Mouse (Mus musculus): Measurements from ENCODE around the gene Creb3l2. TPM values are rescaled to one million over a fixed set of nuclear protein-coding genes. Genes with fewer than 3 reads are reported as not detected.

The Creb3l2 gene
- polyA plus RNA-seq, 1 experiment from 2014 or later = 31.7 TPM

DNA sequence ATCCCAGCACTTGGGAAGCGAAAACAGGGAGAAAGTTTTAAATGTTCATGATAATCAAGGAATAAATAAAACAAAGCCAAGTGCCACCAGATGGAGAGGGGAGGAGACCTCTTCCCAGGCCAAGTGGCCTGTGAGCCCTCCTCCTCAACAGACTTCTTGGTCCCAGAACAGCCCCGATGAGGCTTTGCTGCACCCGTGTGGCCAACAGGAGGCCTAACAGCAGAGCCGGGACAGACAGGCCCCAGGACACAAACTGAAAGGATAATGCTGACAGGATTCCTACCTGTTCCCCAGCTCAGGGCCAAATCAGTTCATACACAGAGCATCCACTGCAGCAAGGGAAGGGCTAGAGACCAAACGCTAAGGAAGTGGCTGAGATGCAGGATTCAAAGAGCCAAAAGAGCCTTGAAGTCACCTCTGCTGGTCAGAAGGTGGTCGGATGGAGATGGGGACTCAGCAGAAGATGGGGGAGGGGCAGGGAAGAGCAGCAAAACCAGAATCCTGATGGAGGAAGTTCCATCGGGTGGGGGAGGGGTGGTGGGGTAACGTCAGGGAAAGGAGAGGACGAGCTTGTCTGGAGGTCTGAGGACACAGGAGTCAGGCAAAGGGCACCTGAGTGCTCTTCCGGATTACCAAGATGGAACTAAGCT, 90.1 kb downstream of the Creb3l2 start:
- H3K4me3 ChIP-seq (ENCODE audit: low read length) = no peak overlapping the region
- WGBS = 26% methylated on average over 10 of the region's 10 CpGs
- H3K27ac ChIP-seq (ENCODE audit: low read length) = no peak overlapping the region
- peaks cover 14% of the 10 kb centered on the region; the same call in 1 of the 2 replicates for H3K4me1 ChIP-seq (ENCODE audit: insufficient read depth, low read length)
- no peak overlapping the region for H3K9ac ChIP-seq (replicated peaks; ENCODE audit: low read length)
- H3K27me3 ChIP-seq (ENCODE audit: insufficient read depth, low read length) = no peaks in the 10 kb centered on the region
- 0 out of 2 replicates have a peak, but pooled peaks have one; percentile 43 for ATAC-seq (ENCODE audit: low FRiP score, low TSS enrichment)
- no peaks in the 10 kb centered on the region for H3K9me3 ChIP-seq (ENCODE audit: low read length)
- H3K36me3 ChIP-seq (ENCODE audit: insufficient read depth, low read length) = peaks cover 55% of the 10 kb centered on the region
- H3K4me2 ChIP-seq (replicated peaks; ENCODE audit: low read depth, low read length) = no peak overlapping the region

DNA sequence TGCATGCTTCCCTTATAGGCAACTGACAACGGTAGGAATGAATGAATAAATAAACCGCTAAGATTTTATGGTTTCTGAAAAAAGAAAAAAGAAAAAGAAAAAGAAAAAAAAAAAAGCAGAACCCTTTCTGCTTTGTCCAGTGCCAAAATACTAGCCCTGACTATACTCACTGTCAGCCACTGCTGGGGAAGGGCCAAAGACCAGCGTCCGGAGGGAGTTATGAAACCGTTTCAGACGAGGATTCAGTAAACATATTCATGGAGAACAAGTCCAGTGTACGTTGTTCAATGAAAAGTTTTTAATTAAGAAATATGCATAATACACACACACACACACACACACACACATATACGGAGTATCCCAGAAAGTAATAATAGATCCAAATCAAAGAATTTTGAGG, 91.6 kb downstream of the Creb3l2 start:
- Histone ChIP-seq H3K27me3 (ENCODE audit: insufficient read depth, low read length) (no peaks in the 10 kb centered on the region), H3K36me3 (ENCODE audit: insufficient read depth, low read length) (peaks cover 47% of the 10 kb centered on the region), H3K4me1 (ENCODE audit: insufficient read depth, low read length) (peaks cover 14% of the 10 kb centered on the region; the same call in 1 of the 2 replicates), H3K4me3 (ENCODE audit: low read length) (no peak overlapping the region), H3K27ac (ENCODE audit: low read length) (no peak overlapping the region), H3K4me2 (replicated peaks; ENCODE audit: low read depth, low read length) (no peak overlapping the region), H3K9me3 (ENCODE audit: low read length) (no peaks in the 10 kb centered on the region), H3K9ac (replicated peaks; ENCODE audit: low read length) (no peak overlapping the region)
- no peak for ATAC-seq (ENCODE audit: low FRiP score, low TSS enrichment)
- 85% methylated on average over 8 of the region's 8 CpGs for WGBS

DNA sequence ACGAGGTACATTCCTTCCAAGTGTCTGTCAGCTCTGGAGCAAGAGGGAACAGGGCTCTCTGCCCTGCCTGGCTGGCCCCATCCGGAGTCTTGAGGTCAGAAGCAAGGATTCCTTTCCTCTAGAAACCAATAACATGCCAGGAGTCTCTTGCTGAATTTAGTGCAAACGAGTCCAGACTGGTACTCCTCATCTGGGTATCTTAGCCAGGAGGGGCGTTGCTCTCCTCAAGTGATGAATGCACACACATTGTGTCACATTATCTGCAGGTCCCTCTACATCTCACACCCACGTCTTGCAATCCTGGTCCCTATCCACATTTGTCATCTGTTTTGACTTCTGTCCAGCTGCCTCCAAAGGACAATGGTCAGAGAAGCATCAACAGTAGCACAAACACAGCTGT, 94.3 kb downstream of the Creb3l2 start:
- H3K4me2 ChIP-seq (replicated peaks; ENCODE audit: low read depth, low read length) = no peak overlapping the region
- H3K36me3 ChIP-seq (ENCODE audit: insufficient read depth, low read length) = peaks cover 39% of the 10 kb centered on the region
- no peak for ATAC-seq (ENCODE audit: low FRiP score, low TSS enrichment)

GRCm38 (mm10) chr6:37338055-37338454, 103.9 kb downstream of the Creb3l2 start:
- Histone ChIP-seq H3K9ac (replicated peaks; ENCODE audit: low read length) (no peak overlapping the region), H3K36me3 (ENCODE audit: insufficient read depth, low read length) (peaks cover 51% of the 10 kb centered on the region), H3K4me1 (ENCODE audit: insufficient read depth, low read length) (peaks cover 13% of the 10 kb centered on the region), H3K27me3 (ENCODE audit: insufficient read depth, low read length) (no peaks in the 10 kb centered on the region), H3K4me3 (ENCODE audit: low read length) (no peak overlapping the region), H3K9me3 (ENCODE audit: low read length) (no peaks in the 10 kb centered on the region), H3K27ac (ENCODE audit: low read length) (no peak overlapping the region), H3K4me2 (replicated peaks; ENCODE audit: low read depth, low read length) (no peak overlapping the region)
- 87% methylated on average over 5 of the region's 5 CpGs for WGBS
- ATAC-seq (ENCODE audit: low FRiP score, low TSS enrichment) = no peak

More for the DNA sequence above, 94.3 kb downstream of the Creb3l2 start:
- Histone ChIP-seq H3K9ac (replicated peaks; ENCODE audit: low read length) (no peak overlapping the region), H3K27ac (ENCODE audit: low read length) (no peak overlapping the region), H3K27me3 (ENCODE audit: insufficient read depth, low read length) (no peaks in the 10 kb centered on the region), H3K4me3 (ENCODE audit: low read length) (no peak overlapping the region), H3K9me3 (ENCODE audit: low read length) (no peaks in the 10 kb centered on the region), H3K4me1 (ENCODE audit: insufficient read depth, low read length) (peaks cover 5% of the 10 kb centered on the region; the same call in 1 of the 2 replicates)
- 76% methylated on average over 5 of the region's 5 CpGs for WGBS

DNA sequence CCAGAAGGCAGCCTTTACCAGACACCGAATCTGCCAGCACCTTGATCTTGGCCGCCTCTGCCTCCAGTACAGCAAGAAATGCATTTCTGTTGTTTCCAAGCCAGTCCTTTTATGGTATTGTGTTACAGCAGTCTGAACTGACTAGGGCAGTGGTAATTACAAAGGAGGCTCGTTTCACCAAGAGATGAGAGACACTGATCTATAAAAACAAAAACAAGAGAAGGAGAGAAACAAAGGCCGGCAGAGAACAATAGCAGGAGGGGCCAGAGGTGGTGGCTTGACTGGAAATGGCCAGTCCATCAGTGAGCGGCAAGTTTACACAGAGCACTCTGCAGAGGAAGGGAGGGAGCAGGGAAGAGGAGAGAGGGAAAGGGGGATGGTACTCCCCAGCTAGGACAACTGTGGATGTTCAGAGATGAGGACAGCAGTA, 105.1 kb downstream of the Creb3l2 start:
- WGBS = 15% methylated on average over 5 of the region's 5 CpGs
- H3K9me3 ChIP-seq (ENCODE audit: low read length) = no peaks in the 10 kb centered on the region
- no peak overlapping the region for H3K4me2 ChIP-seq (replicated peaks; ENCODE audit: low read depth, low read length)
- H3K9ac ChIP-seq (replicated peaks; ENCODE audit: low read length) = no peak overlapping the region
- H3K4me1 ChIP-seq (ENCODE audit: insufficient read depth, low read length) = peaks cover 19% of the 10 kb centered on the region
- H3K4me3 ChIP-seq (ENCODE audit: low read length) = no peak overlapping the region
- peaks cover 58% of the 10 kb centered on the region for H3K36me3 ChIP-seq (ENCODE audit: insufficient read depth, low read length)
- ATAC-seq (ENCODE audit: low FRiP score, low TSS enrichment) = peak; percentile 74
- H3K27ac ChIP-seq (ENCODE audit: low read length) = peak overlapping the region; percentile 52
- no peaks in the 10 kb centered on the region for H3K27me3 ChIP-seq (ENCODE audit: insufficient read depth, low read length)

GRCm38 (mm10) chr6:37336381-37336780, 105.6 kb downstream of the Creb3l2 start:
- 67% methylated on average over 7 of the region's 7 CpGs for WGBS
- H3K4me2 ChIP-seq (replicated peaks; ENCODE audit: low read depth, low read length) = no peak overlapping the region
- peaks cover 21% of the 10 kb centered on the region for H3K4me1 ChIP-seq (ENCODE audit: insufficient read depth, low read length)
- H3K9ac ChIP-seq (replicated peaks; ENCODE audit: low read length) = no peak overlapping the region
- H3K36me3 ChIP-seq (ENCODE audit: insufficient read depth, low read length) = peaks cover 63% of the 10 kb centered on the region
- no peak overlapping the region for H3K4me3 ChIP-seq (ENCODE audit: low read length)
- H3K27me3 ChIP-seq (ENCODE audit: insufficient read depth, low read length) = no peaks in the 10 kb centered on the region
- H3K9me3 ChIP-seq (ENCODE audit: low read length) = no peaks in the 10 kb centered on the region
- ATAC-seq (ENCODE audit: low FRiP score, low TSS enrichment) = no peak
- H3K27ac ChIP-seq (ENCODE audit: low read length) = peak overlapping the region; percentile 52

DNA sequence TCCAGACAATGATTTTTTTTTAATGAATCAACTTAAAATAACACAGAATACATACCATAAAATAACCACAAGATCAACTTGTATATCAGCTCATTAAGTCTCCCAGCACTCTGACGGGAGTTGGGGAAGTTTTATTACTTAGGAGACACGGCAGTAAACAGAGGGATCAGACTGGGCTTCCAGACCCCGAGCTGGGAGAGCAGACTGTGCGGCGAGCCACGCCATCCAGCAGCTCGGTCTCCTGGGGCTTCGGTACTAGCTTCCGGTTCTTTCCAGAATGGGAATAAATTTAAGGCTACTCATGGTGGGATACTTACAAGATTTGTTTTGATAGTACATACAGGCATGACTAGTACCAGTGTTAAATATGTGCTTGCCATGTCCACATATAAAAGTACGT, 109.1 kb downstream of the Creb3l2 start:
- no peak overlapping the region for H3K9ac ChIP-seq (replicated peaks; ENCODE audit: low read length)
- no peaks in the 10 kb centered on the region for H3K9me3 ChIP-seq (ENCODE audit: low read length)
- ATAC-seq (ENCODE audit: low FRiP score, low TSS enrichment) = peak; percentile 52; the same call in 1 of the 2 replicates
- WGBS = 37% methylated on average over 10 of the region's 10 CpGs
- no peak overlapping the region for H3K4me3 ChIP-seq (ENCODE audit: low read length)
- no peaks in the 10 kb centered on the region for H3K27me3 ChIP-seq (ENCODE audit: insufficient read depth, low read length)
- H3K27ac ChIP-seq (ENCODE audit: low read length) = 0 out of 2 replicates have a peak overlapping the region, but pooled peaks have one; percentile 52
- peaks cover 31% of the 10 kb centered on the region for H3K4me1 ChIP-seq (ENCODE audit: insufficient read depth, low read length)
- peaks cover 68% of the 10 kb centered on the region for H3K36me3 ChIP-seq (ENCODE audit: insufficient read depth, low read length)
- no peak overlapping the region for H3K4me2 ChIP-seq (replicated peaks; ENCODE audit: low read depth, low read length)

GRCm38 (mm10) chr6:37329901-37330864, 111.8 kb downstream of the Creb3l2 start:
- WGBS = 51% methylated on average over 5 of the region's 5 CpGs
- Histone ChIP-seq H3K36me3 (ENCODE audit: insufficient read depth, low read length) (peaks cover 49% of the 10 kb centered on the region), H3K4me3 (ENCODE audit: low read length) (no peak overlapping the region), H3K9me3 (ENCODE audit: low read length) (no peaks in the 10 kb centered on the region), H3K27me3 (ENCODE audit: insufficient read depth, low read length) (no peaks in the 10 kb centered on the region), H3K27ac (ENCODE audit: low read length) (no peak overlapping the region), H3K9ac (replicated peaks; ENCODE audit: low read length) (no peak overlapping the region; the same call in 1 of the 2 replicates), H3K4me1 (ENCODE audit: insufficient read depth, low read length) (peaks cover 30% of the 10 kb centered on the region), H3K4me2 (replicated peaks; ENCODE audit: low read depth, low read length) (no peak overlapping the region)
- no peak for ATAC-seq (ENCODE audit: low FRiP score, low TSS enrichment)

DNA sequence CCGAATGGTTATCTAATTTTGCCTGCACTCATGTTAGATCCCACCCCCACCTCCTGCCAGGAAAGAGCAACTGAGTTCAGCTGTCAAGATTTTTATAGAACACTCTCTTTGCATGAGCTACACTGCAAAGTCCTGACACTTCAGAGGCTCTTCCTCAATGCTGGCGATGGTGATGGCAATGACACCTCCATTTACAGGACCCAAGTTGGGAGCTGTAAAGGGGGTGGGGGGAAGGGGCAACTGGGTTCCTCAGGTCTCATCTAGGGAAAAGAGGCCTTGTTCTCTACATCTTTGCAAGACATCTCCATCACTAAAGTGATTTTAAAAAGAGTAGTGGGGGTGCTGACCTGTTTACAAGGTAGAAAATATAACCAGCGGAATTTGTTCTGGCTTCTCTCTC, 112.6 kb downstream of the Creb3l2 start:
- Histone ChIP-seq H3K4me2 (replicated peaks; ENCODE audit: low read depth, low read length) (no peak overlapping the region), H3K4me3 (ENCODE audit: low read length) (no peak overlapping the region), H3K36me3 (ENCODE audit: insufficient read depth, low read length) (peaks cover 42% of the 10 kb centered on the region), H3K4me1 (ENCODE audit: insufficient read depth, low read length) (peaks cover 30% of the 10 kb centered on the region), H3K9ac (replicated peaks; ENCODE audit: low read length) (no peak overlapping the region), H3K27ac (ENCODE audit: low read length) (no peak overlapping the region), H3K27me3 (ENCODE audit: insufficient read depth, low read length) (no peaks in the 10 kb centered on the region), H3K9me3 (ENCODE audit: low read length) (no peaks in the 10 kb centered on the region)
- WGBS = 80% methylated on average over 3 of the region's 3 CpGs
- ATAC-seq (ENCODE audit: low FRiP score, low TSS enrichment) = no peak
